Mouse (Mus musculus): Measurements from ENCODE around the gene Ttc12. TPM values are rescaled to one million over a fixed set of nuclear protein-coding genes. Genes with fewer than 3 reads are reported as not detected.

Gene Ttc12
- total and polyA plus RNA-seq, 3 experiments = 0.98 TPM; not detected in 1

DNA sequence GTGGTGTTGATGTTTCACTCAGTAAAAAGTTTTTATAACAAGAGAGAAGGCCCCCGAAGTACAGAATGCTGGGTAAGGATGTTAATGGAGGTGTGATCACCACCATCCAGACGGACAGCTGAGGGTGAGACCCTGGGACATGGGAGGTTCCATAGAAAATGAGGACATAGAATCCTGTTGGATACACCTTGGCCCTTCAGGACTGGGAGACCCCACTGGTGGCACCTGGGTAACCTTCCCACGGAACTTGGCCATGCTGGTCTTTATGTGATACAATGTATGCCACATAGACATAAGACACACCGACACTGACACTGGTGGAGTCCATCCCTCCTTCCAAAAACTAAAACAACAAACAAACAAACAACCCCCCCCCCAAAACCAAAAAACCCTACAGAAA is 16.2 kb upstream of the Ttc12 start:
- no peak for TF ChIP-seq CTCF (IDR thresholded peaks at IDR 0.05; ENCODE audit: low read depth, low read length)
- TF ChIP-seq TAL1 (conservative IDR thresholded peaks at IDR 0.05; ENCODE audit: low read depth, low read length) = no peak
- no peak for TF ChIP-seq GATA2 (IDR thresholded peaks at IDR 0.05; ENCODE audit: borderline replicate concordance, low read depth, low read length)
- TF ChIP-seq GATA1 (IDR thresholded peaks at IDR 0.05; ENCODE audit: borderline replicate concordance, low read length) = no peak
- no peak for TF ChIP-seq POLR2AphosphoS5 (IDR thresholded peaks at IDR 0.05; ENCODE audit: insufficient replicate concordance, low read depth, low read length)
- Histone ChIP-seq H3K4me3 (ENCODE audit: low read depth, low read length) (no peak overlapping the region), H3K27me3 (ENCODE audit: insufficient read depth, low read length) (no peaks in the 10 kb centered on the region), H3K9me3 (replicated peaks) (peaks cover 22% of the 10 kb centered on the region), H3K4me1 (ENCODE audit: insufficient read depth, low read depth, low read length) (no peaks in the 10 kb centered on the region), H3K36me3 (replicated peaks) (no peaks in the 10 kb centered on the region)
- no peak for ATAC-seq (ENCODE audit: extremely low read depth, insufficient number of reproducible peaks, low FRiP score, poor library complexity, severe bottlenecking)
- no peak for DNase-seq (ENCODE audit: low spot score)

DNA sequence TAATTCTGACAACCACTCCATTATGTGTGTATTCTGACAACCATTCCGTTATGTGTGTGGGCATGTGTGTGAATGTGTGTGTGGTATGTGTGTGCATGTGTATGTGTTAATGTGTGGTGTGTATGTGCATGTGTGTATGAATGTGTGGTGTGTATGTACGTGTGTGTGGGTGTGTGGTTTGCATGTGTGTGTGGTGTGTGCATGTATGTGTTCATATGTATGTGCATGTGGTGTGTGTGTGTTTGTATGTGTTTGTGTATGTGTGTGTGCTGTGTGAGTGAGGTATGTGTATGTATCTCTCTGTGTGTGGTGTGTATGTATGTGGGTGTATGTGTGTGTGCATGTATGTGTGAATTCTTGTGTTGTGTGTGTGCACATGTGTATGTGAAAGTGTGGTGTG is 13.9 kb upstream of the Ttc12 start:
- Histone ChIP-seq H3K9me3 (replicated peaks) (peaks cover 7% of the 10 kb centered on the region), H3K4me1 (ENCODE audit: insufficient read depth, low read depth, low read length) (no peaks in the 10 kb centered on the region), H3K36me3 (replicated peaks) (no peaks in the 10 kb centered on the region), H3K4me3 (ENCODE audit: low read depth, low read length) (no peak overlapping the region), H3K27me3 (ENCODE audit: insufficient read depth, low read length) (no peaks in the 10 kb centered on the region)
- DNase-seq (ENCODE audit: low spot score) = no peak
- no peak for ATAC-seq (ENCODE audit: extremely low read depth, insufficient number of reproducible peaks, low FRiP score, poor library complexity, severe bottlenecking)
- TF ChIP-seq CTCF (IDR thresholded peaks at IDR 0.05; ENCODE audit: low read depth, low read length) (no peak), TAL1 (conservative IDR thresholded peaks at IDR 0.05; ENCODE audit: low read depth, low read length) (no peak), POLR2AphosphoS5 (IDR thresholded peaks at IDR 0.05; ENCODE audit: insufficient replicate concordance, low read depth, low read length) (no peak), GATA2 (IDR thresholded peaks at IDR 0.05; ENCODE audit: borderline replicate concordance, low read depth, low read length) (no peak), GATA1 (IDR thresholded peaks at IDR 0.05; ENCODE audit: borderline replicate concordance, low read length) (no peak)

DNA sequence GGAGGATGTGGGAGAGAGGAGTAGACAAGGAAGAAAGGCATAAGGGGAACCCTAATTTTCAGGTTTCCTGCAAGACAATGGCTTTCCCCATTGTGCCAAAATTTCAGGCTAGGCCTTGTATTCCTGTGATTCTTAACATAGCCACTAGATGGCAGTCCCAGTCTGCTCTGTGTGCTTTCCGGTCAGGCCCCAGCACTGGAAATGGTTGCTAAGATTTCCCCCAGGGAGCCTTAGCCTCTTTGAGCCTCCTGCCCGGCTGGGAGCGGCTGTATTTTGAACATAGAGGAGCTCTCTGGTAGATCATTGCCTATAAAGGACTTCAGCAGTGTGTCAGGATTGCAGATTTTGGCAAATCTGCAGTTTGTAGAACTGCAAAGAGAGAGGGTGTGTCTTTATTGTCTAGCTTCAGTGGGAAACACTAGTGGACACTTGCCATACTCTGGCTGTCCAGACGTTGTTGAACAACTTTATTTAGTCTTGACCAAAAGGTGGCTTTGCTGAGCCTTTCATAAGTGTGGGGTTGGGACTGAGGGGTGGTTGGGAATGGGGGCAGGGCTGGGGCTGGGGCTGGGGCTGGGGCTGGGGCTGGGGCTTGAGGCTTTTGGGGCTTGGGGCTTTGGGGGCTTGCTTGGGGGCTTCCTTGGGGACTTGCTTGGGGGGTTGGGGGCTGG is 8.1 kb upstream of the Ttc12 start:
- no peak for ATAC-seq (ENCODE audit: extremely low read depth, insufficient number of reproducible peaks, low FRiP score, poor library complexity, severe bottlenecking)
- Histone ChIP-seq H3K36me3 (replicated peaks) (no peaks in the 10 kb centered on the region), H3K4me1 (ENCODE audit: insufficient read depth, low read depth, low read length) (0 out of 2 replicates have a peak, but pooled peaks cover 1% of the 10 kb centered on the region), H3K9me3 (replicated peaks) (no peaks in the 10 kb centered on the region), H3K4me3 (ENCODE audit: low read depth, low read length) (no peak overlapping the region), H3K27me3 (ENCODE audit: insufficient read depth, low read length) (no peaks in the 10 kb centered on the region)
- TF ChIP-seq TAL1 (conservative IDR thresholded peaks at IDR 0.05; ENCODE audit: low read depth, low read length) (no peak), POLR2AphosphoS5 (IDR thresholded peaks at IDR 0.05; ENCODE audit: insufficient replicate concordance, low read depth, low read length) (no peak), GATA2 (IDR thresholded peaks at IDR 0.05; ENCODE audit: borderline replicate concordance, low read depth, low read length) (no peak), GATA1 (IDR thresholded peaks at IDR 0.05; ENCODE audit: borderline replicate concordance, low read length) (no peak), CTCF (IDR thresholded peaks at IDR 0.05; ENCODE audit: low read depth, low read length) (peak; percentile 54)
- peak; percentile 14 for DNase-seq (ENCODE audit: low spot score)

DNA sequence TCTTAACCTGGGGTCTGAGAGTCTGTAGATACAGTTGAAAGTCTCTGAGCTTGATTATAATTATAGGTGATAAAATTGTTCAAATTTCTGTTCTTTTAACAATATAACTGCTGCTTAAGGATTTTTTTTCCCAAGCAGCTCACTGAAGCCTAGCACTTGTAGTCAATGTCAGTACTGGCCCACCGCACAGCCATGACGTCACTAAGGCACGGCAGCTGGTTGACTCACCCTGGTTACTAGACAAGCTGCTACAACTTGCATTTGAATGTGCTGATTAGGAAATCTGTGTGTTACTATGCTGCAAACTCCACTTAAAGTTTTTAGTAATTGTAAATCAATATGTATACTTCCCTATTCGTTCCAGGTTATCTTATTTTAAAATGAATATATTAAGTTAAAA is 4.6 kb upstream of the Ttc12 start:
- no peak for ATAC-seq (ENCODE audit: extremely low read depth, insufficient number of reproducible peaks, low FRiP score, poor library complexity, severe bottlenecking)
- Histone ChIP-seq H3K27me3 (ENCODE audit: insufficient read depth, low read length) (peaks cover 10% of the 10 kb centered on the region), H3K9me3 (replicated peaks) (no peaks in the 10 kb centered on the region), H3K4me3 (ENCODE audit: low read depth, low read length) (no peak overlapping the region), H3K36me3 (replicated peaks) (no peaks in the 10 kb centered on the region), H3K4me1 (ENCODE audit: insufficient read depth, low read depth, low read length) (peaks cover 10% of the 10 kb centered on the region)
- DNase-seq (ENCODE audit: low spot score) = no peak
- no peak for TF ChIP-seq GATA1 (IDR thresholded peaks at IDR 0.05; ENCODE audit: borderline replicate concordance, low read length)
- no peak for TF ChIP-seq TAL1 (conservative IDR thresholded peaks at IDR 0.05; ENCODE audit: low read depth, low read length)
- TF ChIP-seq GATA2 (IDR thresholded peaks at IDR 0.05; ENCODE audit: borderline replicate concordance, low read depth, low read length) = no peak
- TF ChIP-seq POLR2AphosphoS5 (IDR thresholded peaks at IDR 0.05; ENCODE audit: insufficient replicate concordance, low read depth, low read length) = no peak
- no peak for TF ChIP-seq CTCF (IDR thresholded peaks at IDR 0.05; ENCODE audit: low read depth, low read length)

DNA sequence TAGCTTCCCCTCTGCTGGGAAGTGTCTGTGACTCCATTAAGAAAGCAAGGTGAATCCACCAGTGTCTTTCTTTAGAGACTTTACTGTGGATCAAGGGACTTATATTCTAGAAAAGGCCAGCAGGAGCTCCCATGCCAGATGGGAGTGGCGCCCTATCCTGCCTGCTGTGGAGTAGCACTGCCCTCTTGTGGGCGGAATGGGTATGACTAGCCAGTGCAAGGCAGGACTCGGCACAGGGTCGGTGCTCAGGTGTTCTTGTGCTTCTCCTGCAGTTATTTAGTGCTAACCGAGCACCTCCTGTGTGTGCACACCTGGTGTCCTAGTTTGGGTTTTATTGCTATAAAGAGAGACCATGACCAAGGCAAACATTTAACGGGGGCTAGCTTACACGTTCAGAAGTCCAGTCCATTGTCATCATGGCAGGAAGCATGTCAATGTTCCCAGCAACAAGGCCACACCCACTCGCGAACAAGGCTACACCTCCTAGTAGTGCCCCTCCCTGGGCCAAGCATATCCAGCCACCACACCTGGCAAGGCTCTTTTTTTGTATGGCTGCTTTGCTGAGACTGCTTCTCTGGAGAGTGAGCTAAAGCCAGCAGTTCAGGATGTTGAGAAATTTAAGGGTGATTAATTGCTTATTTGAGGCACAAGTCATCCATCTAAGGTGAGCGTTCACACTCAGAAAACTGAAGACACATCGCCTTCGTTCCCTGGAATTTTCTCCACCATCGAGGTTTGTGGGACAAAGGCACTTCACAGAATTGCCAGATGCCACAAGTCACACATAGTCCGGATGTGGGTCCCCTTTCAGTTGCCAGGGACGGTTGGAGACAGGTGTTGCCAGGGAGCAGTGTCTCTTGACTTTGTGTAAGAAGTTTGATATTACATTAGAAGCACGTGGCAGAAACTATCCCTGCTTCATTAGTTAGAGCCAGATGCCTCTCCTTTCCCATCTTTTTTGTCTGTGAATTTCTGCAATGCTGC is 3.2 kb upstream of the Ttc12 start:
- DNase-seq (ENCODE audit: low spot score) (peak; percentile 32), ATAC-seq (ENCODE audit: extremely low read depth, insufficient number of reproducible peaks, low FRiP score, poor library complexity, severe bottlenecking) (no peak)
- TF ChIP-seq GATA2 (IDR thresholded peaks at IDR 0.05; ENCODE audit: borderline replicate concordance, low read depth, low read length) (no peak), CTCF (IDR thresholded peaks at IDR 0.05; ENCODE audit: low read depth, low read length) (peak; percentile 87)
- Histone ChIP-seq H3K27me3 (ENCODE audit: insufficient read depth, low read length) (peaks cover 12% of the 10 kb centered on the region), H3K9me3 (replicated peaks) (no peaks in the 10 kb centered on the region), H3K4me3 (ENCODE audit: low read depth, low read length) (no peak overlapping the region), H3K36me3 (replicated peaks) (no peaks in the 10 kb centered on the region), H3K4me1 (ENCODE audit: insufficient read depth, low read depth, low read length) (peaks cover 10% of the 10 kb centered on the region)

DNA sequence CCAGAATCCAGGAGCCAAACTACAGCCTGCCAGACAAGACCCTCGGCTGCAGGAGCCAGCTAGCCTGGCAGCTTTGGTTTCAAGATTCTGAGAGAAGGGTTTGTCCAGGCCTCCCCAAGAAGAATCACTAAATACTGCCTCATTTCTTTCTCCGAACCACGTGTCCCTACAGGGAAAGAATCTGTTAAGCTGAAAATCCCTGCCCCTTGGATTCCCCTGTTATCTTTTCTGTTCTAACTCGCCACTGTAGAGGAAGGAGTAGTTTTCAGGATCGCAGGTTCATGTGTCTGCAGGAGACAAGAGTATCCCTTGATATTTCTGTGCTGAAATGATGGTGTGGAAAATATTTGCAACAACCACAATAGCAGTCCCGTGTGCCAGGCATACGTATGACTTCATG is 2.2 kb upstream of the Ttc12 start:
- TF ChIP-seq CTCF (IDR thresholded peaks at IDR 0.05; ENCODE audit: low read depth, low read length) = no peak
- TF ChIP-seq TAL1 (conservative IDR thresholded peaks at IDR 0.05; ENCODE audit: low read depth, low read length) = no peak
- no peak for TF ChIP-seq GATA2 (IDR thresholded peaks at IDR 0.05; ENCODE audit: borderline replicate concordance, low read depth, low read length)
- no peak for TF ChIP-seq POLR2AphosphoS5 (IDR thresholded peaks at IDR 0.05; ENCODE audit: insufficient replicate concordance, low read depth, low read length)
- TF ChIP-seq GATA1 (IDR thresholded peaks at IDR 0.05; ENCODE audit: borderline replicate concordance, low read length) = no peak
- no peak for DNase-seq (ENCODE audit: low spot score)
- no peak for ATAC-seq (ENCODE audit: extremely low read depth, insufficient number of reproducible peaks, low FRiP score, poor library complexity, severe bottlenecking)
- Histone ChIP-seq H3K4me3 (ENCODE audit: low read depth, low read length) (no peak overlapping the region), H3K9me3 (replicated peaks) (no peaks in the 10 kb centered on the region), H3K27me3 (ENCODE audit: insufficient read depth, low read length) (peaks cover 12% of the 10 kb centered on the region), H3K4me1 (ENCODE audit: insufficient read depth, low read depth, low read length) (peaks cover 10% of the 10 kb centered on the region), H3K36me3 (replicated peaks) (no peaks in the 10 kb centered on the region)

All from G1E (cell line).